Mouse (Mus musculus): Measurements from ENCODE around the gene Pgc.

Gene Pgc

DNA sequence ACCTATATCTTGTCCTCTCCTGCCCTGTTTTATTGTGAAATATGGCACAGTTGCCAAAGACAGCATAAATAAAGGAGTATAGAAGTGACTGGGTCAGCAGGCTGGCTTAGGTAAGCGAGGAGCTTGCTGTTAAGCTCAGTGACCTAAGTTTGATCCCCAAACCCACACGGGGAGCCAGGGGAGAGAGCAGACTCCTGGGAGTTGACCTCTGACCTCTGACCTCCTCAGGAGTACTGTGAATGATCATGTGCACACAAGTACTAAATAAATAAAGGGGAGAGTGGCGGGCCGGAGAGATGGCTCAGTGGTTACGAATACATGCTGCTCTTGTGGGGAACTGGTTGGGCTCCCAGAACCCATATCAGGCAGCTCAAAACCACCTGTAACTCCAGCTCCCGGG is 23.5 kb downstream of the Pgc start:
- DNase-seq (ENCODE audit: low read depth) = no peak

DNA sequence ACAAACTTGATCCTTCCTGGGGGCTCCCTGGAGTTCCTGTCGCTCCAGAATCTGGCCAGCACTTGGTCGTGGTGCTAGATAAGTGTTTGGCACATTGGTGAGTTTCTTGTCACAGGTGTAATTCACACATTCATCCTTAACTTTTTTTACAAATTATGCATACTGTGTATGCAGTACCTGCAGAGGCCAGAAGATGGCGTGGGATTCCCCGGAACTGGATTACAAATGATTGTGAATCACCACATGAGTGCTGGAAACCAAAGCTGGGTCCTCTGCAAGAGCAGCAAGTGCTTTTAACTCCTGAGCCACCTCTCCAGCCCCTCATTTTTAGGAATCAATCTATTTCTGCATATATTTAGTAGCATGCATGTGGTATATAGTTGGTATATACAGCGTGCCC is 25.2 kb downstream of the Pgc start:
- no peak for DNase-seq (ENCODE audit: low read depth)

DNA sequence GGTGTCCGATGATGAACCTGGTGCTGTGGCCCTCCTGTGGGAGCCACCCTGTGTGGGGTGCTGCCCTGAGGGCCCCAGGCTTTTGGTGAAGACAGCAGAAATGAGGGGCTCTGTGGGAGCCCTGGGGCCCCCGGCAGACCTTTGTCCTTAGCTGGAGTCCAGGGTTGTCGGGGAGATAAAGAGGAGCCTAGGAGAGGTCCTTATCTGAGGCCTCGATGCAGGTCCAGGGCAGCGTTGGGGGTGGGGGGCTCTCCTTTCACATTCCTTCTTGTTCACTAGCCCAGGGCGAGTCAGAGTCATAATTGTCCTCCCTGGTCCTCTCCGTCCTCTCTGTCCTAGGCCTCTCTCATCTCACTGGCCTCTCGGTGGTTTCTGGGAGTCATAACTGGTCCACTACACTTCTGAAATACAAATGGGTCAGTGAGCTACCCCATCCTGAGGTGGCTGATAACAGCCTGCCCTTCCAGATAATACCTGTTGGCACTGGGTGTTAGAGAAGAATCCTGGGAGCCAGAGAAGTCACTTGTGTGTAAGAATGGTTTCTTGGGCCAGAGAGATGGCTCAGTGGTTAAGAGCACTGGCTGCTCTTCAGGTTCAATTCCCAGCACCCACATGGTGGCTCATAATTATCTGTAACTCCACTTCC is 26.6 kb downstream of the Pgc start:
- no peak for DNase-seq (ENCODE audit: low read depth)

DNA sequence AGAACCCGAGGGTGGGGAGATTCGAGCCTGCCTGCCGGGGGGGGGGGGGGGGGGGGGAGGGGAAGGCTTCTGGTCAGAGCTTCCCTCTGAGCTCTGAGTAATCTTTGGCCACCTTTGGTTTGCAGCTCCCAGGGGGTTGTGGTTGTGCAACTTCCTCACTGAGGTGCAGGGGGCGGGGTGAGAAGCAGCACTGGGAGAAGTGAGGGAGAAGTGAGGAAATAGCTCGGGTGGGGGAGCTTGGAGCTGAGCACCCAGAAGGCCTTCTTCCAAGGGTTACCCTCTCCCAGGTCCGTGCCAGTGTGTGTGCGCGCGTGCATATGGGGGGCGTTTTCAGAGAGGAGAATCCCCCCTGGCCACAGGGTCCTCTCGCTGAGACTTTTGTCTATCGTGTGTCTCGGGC is 27.6 kb downstream of the Pgc start:
- DNase-seq (ENCODE audit: low read depth) = no peak

DNA sequence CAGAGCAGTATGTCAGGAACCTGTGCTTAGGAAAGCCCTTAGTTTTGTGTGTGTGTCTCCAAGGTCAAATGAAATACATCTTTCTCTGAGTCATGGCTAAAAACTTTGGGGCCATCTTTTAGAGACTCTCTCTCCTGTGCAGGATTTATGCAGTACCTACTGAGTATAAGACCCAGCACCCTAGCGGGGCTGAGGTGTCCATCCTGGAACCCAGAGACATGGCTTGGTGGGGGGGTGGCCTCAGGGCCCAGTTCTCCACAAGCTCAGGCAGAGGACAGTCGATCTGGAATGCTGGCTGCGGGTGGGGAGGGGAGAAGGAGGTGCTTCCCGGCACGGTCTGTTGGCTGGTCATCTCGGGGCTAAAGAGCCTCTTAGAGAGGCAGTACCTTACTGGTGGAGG is 29.7 kb downstream of the Pgc start:
- DNase-seq (ENCODE audit: low read depth) = no peak

DNA sequence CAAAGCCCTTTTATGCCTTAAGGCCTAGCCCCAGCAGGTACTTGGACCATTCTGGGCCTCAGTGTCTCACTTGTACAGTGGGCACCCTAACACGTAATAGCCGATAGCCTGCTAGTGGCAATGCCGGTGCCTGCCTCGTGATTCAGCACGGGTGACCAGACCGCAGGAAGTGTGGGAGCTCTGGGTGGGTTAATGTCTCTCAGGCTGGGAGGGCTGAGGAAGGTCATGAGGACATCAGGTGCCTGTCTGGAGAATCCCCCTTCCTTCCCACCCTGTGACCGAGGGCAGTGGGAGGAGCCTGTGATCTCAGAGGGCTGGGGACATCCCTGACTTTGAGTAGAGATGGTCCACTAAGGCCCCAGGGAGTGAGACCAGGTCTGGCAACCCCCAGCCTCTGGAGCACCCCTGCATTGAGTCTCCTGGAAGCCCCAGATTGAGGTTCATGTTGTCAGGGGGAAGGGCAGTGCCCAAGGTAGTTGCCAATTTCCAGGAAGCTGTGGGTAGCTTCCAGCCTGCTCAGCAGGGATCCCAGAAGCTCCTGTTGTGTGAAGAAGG is 30.5 kb downstream of the Pgc start:
- no peak for DNase-seq (ENCODE audit: low read depth)

DNA sequence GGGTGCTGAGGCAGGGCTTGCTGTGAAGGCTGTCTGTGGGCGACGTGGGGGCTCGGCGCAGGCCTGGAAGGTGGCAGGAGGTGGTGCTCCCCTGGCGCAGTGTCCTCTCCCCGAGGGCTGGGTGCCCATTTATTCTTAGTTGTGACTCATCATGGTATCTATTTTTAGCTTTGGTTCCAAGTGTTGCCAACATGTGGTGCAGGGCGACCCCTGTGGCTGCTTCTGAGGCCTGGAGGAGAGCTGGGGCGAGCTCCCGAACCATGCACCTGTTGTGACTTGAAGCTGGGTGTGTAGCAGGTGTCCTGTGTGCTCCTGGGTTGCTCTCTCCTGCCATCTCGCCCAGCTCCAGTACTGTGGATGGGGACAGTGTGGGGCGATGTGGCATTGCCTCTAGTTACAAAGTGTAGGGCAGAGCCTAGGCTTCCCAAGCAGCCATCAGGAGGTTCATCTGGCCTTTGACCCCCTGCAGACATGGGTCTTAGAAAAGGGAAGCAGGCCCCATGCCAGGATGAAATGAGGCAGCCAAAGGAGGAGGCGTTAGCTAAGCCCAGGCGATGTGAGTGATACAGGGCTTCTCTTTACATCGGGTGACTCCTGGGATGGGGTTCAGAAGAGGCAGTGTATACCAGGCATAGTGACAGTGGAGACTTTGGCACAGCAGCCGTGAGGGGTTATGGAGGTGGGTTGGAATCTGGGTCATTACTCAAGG is 33.2 kb downstream of the Pgc start:
- no peak for DNase-seq (ENCODE audit: low read depth)

DNA sequence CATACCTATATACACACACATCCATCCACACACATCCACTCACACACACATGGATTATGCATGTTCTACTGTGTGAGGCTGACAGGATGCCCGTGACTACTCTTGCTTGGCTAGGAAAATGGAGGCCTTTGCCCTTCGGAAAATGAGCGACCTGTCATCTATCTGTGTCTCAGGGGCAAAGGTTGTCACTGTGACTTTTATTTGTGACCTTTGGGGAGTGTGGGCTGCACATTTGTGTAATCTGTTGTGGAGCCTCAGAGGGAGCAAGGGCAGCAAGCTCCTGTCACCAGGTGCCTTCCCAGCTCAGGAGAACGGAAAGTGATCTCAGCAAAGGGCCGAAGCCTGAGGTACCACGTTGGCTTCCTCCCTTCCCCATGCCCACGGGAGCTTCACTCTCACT is 35.4 kb downstream of the Pgc start:
- DNase-seq (ENCODE audit: low read depth) = no peak

DNA sequence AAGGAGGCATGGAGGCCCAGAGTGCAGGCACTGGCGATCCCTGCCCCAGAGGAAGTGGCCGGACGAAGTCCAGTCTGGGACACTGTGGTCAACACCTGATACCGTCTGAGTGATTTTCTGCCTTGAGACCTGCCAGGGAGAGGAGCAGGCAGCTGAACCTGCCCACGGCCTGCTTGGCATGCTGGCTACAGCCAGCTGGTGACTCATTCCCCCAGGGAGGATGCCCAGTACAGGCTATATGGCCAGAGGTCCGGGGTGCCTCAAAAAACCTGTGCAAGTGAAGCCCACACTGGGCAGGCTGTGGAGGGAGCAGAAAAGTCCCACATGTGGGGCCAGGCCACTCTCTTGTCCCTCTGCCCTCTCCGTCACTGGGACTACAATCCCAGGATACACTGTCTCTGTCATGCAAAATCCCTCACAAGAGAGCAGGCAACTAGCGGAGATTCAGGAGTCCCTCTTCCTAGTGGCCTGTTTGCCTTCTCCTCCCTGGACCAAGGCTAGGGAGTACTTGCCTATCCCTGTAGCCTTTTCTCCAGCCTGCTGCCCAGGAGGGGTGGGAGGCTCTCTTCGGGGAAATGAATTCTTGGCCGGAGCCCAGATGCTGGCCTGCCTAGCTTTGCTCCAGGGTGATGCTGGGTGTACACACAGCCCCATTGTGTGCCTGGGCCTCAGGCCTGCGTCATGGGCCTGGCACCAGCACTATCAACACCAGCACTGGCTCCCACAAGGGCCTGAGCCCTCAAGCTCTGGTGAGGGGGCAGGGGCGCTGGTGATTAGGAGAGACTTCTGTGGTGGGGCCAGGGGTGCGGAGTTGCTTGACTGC is 36.1 kb downstream of the Pgc start:
- DNase-seq (ENCODE audit: low read depth) = peak; percentile 93

DNA sequence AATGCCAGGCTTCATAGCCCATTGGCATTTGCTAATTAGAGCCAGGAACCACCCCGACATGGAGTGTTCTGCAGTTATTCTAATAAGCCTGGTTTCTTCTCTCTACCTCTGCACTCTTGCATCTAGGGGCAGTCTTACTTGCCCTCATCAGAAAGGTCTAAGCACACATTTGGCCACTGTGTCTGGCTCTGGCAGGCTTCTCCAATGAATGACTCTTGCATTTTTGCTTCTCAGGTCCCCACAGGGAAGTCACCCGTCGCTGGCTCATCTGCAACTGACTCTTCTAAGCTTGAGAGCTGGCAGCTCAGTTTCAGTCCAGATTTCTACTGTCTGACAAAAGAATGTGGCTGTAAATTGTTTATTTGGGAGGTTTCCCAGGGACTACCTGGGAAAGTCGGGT is 39.3 kb downstream of the Pgc start:
- DNase-seq (ENCODE audit: low read depth) = no peak

DNA sequence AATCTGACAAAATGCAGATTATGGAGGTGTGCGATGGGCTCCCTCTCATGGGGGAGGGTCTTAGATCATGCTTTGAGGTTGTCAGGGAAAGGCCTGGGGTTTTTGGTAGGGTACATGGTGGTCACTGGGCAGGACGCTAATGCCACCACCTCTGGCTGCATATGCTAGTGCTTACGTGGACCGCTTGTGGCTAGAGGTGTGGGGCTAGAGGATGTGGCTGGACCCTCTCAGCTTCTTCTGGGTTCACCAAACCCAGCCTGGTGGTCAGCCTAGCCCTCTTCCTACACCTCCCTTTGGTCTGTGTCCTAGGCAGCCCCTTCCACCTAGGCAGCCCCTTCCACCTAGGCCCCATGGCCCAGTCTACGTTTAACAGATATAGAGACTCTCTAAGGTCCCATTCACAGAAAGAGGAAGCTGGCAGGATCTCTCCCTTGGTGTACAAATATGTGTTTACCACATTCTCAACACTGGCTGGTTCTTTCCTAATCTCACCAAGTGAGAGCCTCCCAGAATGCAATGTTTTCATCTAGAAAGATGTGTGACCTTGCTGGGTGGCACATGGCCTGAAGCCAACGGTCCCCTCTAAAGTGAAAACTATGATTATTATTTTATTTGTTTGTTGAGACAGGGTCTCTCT is 39.9 kb downstream of the Pgc start:
- DNase-seq (ENCODE audit: low read depth) = no peak

DNA sequence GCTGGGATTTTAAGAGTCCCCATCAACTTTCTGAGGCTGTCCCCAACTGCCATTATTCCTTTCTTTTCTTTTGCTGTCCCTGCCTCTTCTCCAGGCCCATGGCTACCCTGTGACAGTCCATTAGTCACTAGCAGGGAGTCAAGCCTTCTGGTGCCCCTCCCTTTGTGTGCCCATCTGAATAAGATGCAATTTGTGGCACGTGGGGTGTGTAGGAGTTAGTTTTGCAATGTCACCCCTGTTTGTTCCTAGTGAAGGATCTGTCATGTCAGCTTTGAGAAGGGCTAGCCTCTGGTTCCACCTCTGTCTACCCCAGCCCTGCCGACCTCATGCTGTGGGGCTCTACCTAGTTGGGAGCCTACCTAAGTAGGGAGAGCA is 40.4 kb downstream of the Pgc start:
- DNase-seq (ENCODE audit: low read depth) = no peak

DNA sequence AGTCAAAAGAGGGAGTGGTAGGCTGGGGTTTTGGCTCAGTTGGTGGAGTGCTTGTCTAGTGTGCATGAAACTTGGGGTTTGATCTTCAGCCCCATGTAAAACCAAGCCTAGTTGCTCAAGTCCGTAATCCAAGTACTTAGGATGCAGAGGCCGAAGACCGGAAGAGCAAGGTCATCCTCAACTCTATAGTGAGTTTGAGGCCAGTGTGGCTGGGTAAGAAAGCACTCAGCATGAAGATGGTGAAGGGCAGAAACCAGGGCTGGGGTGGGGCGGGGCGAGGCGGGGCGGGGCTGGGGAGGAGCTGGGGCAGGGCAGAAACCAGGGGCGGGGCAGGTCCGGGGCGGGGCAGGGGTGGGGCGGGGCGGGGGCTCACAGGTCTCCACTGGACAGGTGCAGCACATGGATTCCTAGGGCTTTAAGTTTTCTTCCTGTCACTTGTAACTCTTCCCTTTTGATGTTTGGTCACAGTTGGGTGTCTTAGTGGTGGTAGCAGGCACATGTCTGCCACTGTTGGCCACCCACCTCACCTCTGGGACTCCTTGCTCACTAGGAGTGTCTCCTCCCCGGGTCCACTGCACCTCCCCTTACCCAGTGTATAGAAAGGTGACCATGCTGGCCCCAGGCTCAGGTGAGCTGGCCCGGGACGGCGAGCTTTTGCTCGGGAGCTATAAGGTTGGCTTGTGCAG is 41.0 kb downstream of the Pgc start:
- no peak for DNase-seq (ENCODE audit: low read depth)

DNA sequence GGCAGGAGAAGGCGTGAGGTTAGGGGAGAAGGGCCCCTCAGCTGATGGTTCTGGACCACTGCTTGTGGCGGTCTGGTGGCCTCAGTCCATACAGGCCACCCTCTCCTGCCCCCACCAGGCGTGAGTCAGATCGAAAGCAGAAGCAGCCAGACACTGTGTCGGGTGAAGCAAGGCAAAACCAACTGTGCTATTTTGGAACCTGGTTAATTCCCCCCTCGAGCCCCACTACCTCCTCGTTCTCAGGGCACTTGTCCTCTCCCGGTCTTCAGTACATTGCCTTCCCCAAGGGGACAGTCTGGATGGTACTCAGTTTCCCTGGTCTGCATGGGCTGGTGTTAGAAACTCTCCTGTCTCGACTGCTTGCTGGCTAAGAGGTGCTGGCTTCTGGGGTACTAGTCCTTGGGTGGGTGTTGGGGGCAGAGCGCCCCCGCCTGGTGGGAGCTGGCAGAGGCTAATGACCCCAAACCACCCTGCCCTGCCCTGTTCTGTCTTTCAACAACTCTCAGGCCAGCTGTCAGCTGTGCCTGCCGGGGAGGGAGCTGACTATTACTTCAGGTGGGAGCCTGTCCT is 42.1 kb downstream of the Pgc start:
- no peak for DNase-seq (ENCODE audit: low read depth)

DNA sequence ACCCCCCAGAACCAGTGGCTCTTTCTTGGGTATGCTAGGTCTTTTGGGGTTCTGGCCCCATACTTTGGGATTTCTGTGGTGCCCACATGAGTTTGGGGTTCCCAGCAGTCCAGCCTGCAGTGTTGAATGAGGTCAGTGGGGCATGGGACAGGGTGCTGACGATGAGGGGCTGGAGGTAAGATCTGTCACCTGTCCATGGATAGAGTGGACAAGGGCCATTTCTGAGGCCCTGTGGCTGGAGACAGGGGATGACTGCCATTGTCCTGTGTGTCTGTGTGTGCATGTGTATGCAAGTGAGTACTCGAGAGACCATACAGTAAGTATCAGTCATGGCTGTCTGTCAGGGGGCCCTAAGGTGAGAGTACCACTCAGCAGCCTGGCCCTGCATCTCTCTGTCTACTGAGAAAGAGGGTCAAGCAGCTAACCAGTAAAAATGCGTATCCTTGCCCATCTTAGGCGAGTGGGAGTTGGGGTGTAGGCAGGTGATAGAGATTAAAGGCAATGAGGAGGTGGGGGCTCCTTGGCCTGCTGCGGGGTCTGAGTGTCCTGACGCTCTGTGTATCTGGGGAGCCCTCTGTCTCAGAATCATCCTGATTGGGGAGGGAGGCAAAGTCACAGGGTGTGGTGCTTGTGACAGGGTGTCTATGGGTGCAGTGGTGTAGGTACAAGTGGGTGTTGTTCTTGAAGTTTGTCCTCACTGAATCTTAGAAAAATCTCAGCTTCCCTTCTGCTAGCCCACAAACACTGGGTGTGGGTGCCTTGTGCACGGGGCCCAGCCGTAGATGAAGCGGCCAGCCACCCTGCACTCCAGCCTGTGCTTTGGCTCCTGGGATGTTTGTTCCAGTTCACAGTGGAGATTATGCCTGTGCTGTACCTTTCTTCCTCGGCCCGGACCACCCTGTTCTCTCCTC is 43.0 kb downstream of the Pgc start:
- DNase-seq (ENCODE audit: low read depth) = no peak

DNA sequence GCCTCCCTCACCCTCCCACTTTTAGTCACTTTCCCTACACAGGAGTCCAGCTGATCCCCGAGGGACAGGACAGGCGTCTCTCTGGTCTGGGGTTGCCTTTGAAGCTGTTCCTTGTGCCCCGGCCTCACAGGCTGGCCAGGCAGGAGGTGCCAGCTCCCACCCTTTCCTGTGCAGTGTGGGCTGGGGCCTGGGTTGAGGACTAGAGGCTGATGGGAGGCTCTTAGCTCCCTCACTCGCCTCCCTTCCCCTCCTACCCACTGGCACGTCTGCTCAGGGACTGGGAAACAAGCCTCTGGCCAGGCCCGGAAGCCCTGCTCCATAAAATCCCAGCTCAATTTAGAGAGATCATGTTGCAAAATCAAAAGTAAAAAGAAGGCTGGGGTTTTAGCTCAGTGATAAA is 47.0 kb downstream of the Pgc start:
- no peak for DNase-seq (ENCODE audit: low read depth)

DNA sequence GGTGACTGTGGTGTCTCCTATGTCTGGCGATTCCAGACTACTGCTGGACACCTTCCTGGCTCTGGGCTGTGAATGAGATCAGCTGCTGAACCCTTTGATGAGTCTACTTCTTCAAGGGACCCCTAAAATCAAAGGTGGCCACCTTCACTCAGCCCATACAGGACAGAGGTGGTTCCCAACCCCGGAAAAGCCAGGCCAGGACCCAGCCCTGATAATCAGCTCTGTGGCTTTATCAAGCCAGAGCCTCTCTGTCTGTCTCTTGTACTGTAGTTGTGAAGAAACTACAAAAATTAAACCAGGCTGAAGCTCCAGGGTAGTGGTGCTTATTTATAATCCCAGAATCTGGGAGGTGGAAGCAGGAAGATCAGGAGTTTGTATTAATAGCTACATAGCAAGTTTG is 50.5 kb downstream of the Pgc start:
- DNase-seq (ENCODE audit: low read depth) = no peak

DNA sequence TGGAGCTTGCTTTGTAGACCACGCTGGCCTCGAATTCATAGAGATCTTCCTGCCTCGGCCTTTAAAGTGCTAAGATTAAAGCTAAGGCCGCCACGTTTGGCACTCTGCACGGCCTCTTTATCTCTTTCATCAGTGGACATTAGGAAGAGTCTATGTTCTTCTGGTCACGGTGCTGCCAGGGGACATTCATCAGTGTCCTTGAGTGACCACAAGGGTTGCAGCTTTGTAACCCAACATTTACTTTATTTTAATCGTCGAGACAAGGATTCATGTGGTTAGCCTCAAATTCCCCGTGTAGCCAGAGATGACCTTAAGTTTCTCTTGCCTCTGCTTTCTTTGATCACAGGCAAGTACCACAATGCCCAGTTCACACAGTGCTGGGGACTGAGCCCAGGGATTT is 53.8 kb downstream of the Pgc start:
- no peak for DNase-seq (ENCODE audit: low read depth)

DNA sequence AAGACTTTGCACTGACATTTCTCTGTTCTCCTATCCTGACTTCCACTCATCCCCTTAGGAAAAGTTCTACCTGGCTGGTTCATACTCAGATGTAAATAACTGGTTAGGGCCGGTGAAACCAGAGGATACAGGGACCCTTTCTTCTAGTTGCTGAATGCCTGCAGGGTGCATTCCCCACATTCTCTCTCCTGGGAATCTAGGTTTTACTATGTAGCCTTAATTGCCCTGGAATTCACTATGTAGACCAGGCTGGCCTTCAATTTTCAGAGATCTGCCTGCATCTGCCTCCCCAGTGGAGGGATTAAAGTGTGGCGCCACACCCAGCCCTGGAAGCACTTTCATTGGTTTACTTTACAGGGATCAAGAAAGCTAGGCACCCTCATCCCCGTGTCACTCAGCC is 55.8 kb downstream of the Pgc start:
- DNase-seq (ENCODE audit: low read depth) = no peak

DNA sequence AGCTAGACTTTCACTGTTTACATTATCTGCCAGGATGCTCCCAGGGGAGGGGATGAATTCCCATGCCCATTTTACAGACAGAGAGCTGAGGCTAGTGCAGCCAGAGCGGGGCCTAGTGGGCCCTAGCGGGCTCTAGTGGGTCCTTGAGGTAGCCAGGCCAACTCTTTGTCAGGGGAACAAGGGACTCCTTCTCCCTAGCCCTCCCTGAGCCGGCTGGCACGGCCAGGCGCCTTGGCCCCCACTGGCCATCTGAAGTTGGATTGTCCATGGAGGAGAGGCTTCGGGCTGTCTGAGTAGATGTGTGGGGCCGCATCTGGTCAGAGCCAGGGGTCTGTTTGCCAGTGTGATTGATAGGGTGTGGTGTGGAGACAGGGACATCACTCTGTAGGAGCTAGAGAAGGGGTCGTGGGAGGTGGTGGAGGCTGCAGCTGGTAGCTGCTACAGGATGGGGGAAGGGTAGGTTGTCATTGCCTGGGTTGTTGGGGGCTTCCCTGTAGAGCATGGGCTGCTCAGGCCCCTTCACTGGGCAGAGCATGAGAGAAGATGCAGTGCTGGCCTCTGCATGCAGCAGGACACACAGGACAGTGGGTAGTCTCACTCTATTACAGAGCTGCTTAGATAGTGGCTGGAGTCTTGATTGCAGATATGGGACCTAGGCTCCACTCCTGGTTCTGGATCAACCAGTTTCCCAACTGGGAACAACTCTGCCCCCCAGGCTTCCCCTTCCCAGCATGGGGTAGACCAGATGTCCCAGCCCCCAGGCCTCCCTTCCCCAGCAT is 57.0 kb downstream of the Pgc start:
- DNase-seq (ENCODE audit: low read depth) = no peak

Measured in fibroblast of lung, adult 2 months (primary cell).